ENCODE assay signal across 8 mouse cellular contexts in genomic region chr2:34771368-34772226, GRCm38 (mm10). TPM values are rescaled to one million over a fixed set of nuclear protein-coding genes. Genes with fewer than 3 reads are reported as not detected.
DNase-seq lines count a peak whose midpoint lies in the region; ATAC-seq and TF ChIP-seq lines count a peak whose summit lies in the region.

Hspa5 (plus strand) TSS chr2:34771970.

- peak; percentile 100 for DNase-seq in 3T3-L1 (ENCODE audit: low read depth, low spot score)
- DNase-seq in adrenal gland, postnatal 4 days (ENCODE audit: low spot score in 2 of 2), result peak; percentile 93 to 99
- DNase-seq in embryonic facial prominence, embryonic 14.5 days (ENCODE audit: low spot score), result peak; percentile 100
- DNase-seq in heart, adult 2 months, result peak; percentile 98 to 100
- peak; percentile 100 for DNase-seq in kidney, adult 8-10 months
- DNase-seq in spleen, postnatal 10 days (ENCODE audit: low spot score in 2 of 2), result peak; percentile 97 to 99

- H3K9ac ChIP-seq in embryonic facial prominence, embryonic 14.5 days (ENCODE audit: low read depth, low read length), result peak within 1 kb of the TSS; percentile 92
- peak within 1 kb of the TSS; percentile 93 for H3K9ac ChIP-seq in heart, adult 2 months (ENCODE audit: low read depth, low read length)
- peak within 1 kb of the TSS; percentile 98 for H3K9ac ChIP-seq in limb, embryonic 13.5 days
- peak within 1 kb of the TSS; percentile 94 for H3K9ac ChIP-seq in midbrain, embryonic 16.5 days (ENCODE audit: low read depth, low read length)

- H3K4me3 ChIP-seq in embryonic facial prominence, embryonic 14.5 days (ENCODE audit: low read depth, low read length), result peak within 1 kb of the TSS; percentile 80
- peak within 1 kb of the TSS; percentile 96 for H3K4me3 ChIP-seq in heart, adult 2 months
- H3K4me3 ChIP-seq in limb, embryonic 13.5 days, result peak within 1 kb of the TSS; percentile 96
- peak within 1 kb of the TSS; percentile 98 for H3K4me3 ChIP-seq in midbrain, embryonic 16.5 days (ENCODE audit: low read depth, low read length)

- peaks cover 42% of the 10 kb centered on the region for H3K36me3 ChIP-seq in embryonic facial prominence, embryonic 14.5 days (ENCODE audit: control insufficient read depth, insufficient read depth, low read length)
- peaks cover 37% of the 10 kb centered on the region for H3K36me3 ChIP-seq in heart, adult 2 months (ENCODE audit: control insufficient read depth, insufficient read depth, low read length)
- H3K36me3 ChIP-seq in limb, embryonic 13.5 days, result peaks cover 36% of the 10 kb centered on the region
- H3K36me3 ChIP-seq in midbrain, embryonic 16.5 days (ENCODE audit: control insufficient read depth, insufficient read depth, low read length), result peaks cover 27% of the 10 kb centered on the region

- under 1% methylated on average over 38 of the region's 60 CpGs for WGBS in embryonic facial prominence, embryonic 14.5 days
- under 1% methylated on average over 60 of the region's 60 CpGs for WGBS in heart, adult 2 months
- WGBS in limb, embryonic 13.5 days, result under 1% methylated on average over 59 of the region's 60 CpGs
- WGBS in midbrain, embryonic 16.5 days, result under 1% methylated on average over 60 of the region's 60 CpGs

- no peak for TF ChIP-seq CTCF in heart, adult 2 months (IDR thresholded peaks at IDR 0.05)

- peak; percentile 98 for ATAC-seq in embryonic facial prominence, embryonic 14.5 days (ENCODE audit: low read depth)
- peak; percentile 99 for ATAC-seq in limb, embryonic 13.5 days (ENCODE audit: low FRiP score, low read depth)
- ATAC-seq in midbrain, embryonic 16.5 days, result peak; percentile 99

- peak; percentile 58 for TF ChIP-seq EP300 in heart, adult 2 months (IDR thresholded peaks at IDR 0.05; ENCODE audit: insufficient read depth, low read depth, low read length)

- peak within 1 kb of the TSS; percentile 72 for H3K4me2 ChIP-seq in embryonic facial prominence, embryonic 14.5 days (ENCODE audit: low read depth, low read length)
- peak within 1 kb of the TSS; percentile 74 for H3K4me2 ChIP-seq in limb, embryonic 13.5 days (replicated peaks)
- H3K4me2 ChIP-seq in midbrain, embryonic 16.5 days (ENCODE audit: low read length), result peak within 1 kb of the TSS; percentile 77

- H3K9me3 ChIP-seq in embryonic facial prominence, embryonic 14.5 days (ENCODE audit: control insufficient read depth, low read length), result no peaks in the 10 kb centered on the region
- no peaks in the 10 kb centered on the region for H3K9me3 ChIP-seq in limb, embryonic 13.5 days
- no peaks in the 10 kb centered on the region for H3K9me3 ChIP-seq in midbrain, embryonic 16.5 days (replicated peaks; ENCODE audit: control insufficient read depth, low read length, poor library complexity, severe bottlenecking)

- peak; percentile 100 for TF ChIP-seq POLR2A in heart, adult 2 months (IDR thresholded peaks at IDR 0.05; ENCODE audit: insufficient read depth, low read depth, low read length)

- peaks cover 5% of the 10 kb centered on the region for H3K79me2 ChIP-seq in heart, adult 2 months (replicated peaks; ENCODE audit: control insufficient read depth, insufficient read depth, low read length)

- intact Hi-C loops in heart, adult 2 months (cut with DNase I), result loop anchor here (1.0 to 10.0 kb wide), 2 partner anchors 17 to 133 kb away; no protein-coding TSS in a partner anchor

- H3K27ac ChIP-seq in embryonic facial prominence, embryonic 14.5 days (replicated peaks; ENCODE audit: low read depth, low read length), result peak within 1 kb of the TSS; percentile 92
- peak within 1 kb of the TSS; percentile 95 for H3K27ac ChIP-seq in heart, adult 2 months
- H3K27ac ChIP-seq in limb, embryonic 13.5 days, result peak within 1 kb of the TSS; percentile 88
- peak within 1 kb of the TSS; percentile 89 for H3K27ac ChIP-seq in midbrain, embryonic 16.5 days (ENCODE audit: low read length)

- no peaks in the 10 kb centered on the region for H3K27me3 ChIP-seq in embryonic facial prominence, embryonic 14.5 days (replicated peaks; ENCODE audit: control insufficient read depth, insufficient read depth, low read length)
- no peaks in the 10 kb centered on the region for H3K27me3 ChIP-seq in heart, adult 2 months (ENCODE audit: control insufficient read depth, insufficient read depth, low read length)
- H3K27me3 ChIP-seq in limb, embryonic 13.5 days, result no peaks in the 10 kb centered on the region
- H3K27me3 ChIP-seq in midbrain, embryonic 16.5 days (ENCODE audit: control insufficient read depth, insufficient read depth, low read depth, low read length), result no peaks in the 10 kb centered on the region

- peaks cover 37% of the 10 kb centered on the region for H3K4me1 ChIP-seq in embryonic facial prominence, embryonic 14.5 days (ENCODE audit: control insufficient read depth, insufficient read depth, low read length)
- H3K4me1 ChIP-seq in heart, adult 2 months (ENCODE audit: control insufficient read depth, insufficient read depth, low read length), result peaks cover 13% of the 10 kb centered on the region
- peaks cover 42% of the 10 kb centered on the region for H3K4me1 ChIP-seq in limb, embryonic 13.5 days
- H3K4me1 ChIP-seq in midbrain, embryonic 16.5 days (ENCODE audit: control insufficient read depth, insufficient read depth, low read length), result peaks cover 41% of the 10 kb centered on the region

RNA-seq across cellular contexts. Expression of gene Hspa5, which starts in this region (rescaled TPM):
- total RNA-seq in adrenal gland, postnatal 4 days (2021), result 100 to 1,000 TPM; 449 to 473 TPM
- 906 and 942 TPM in 2 replicates for polyA plus RNA-seq in embryonic facial prominence, embryonic 14.5 days (2014; fragmentation: Nextera tagmentation; extraction: Ambion mirVana)
- total RNA-seq in heart, adult 2 months (2021), result 100 to 1,000 TPM; 752 to 818 TPM
- polyA plus RNA-seq in heart, adult 2 months (2012; rRNA removed), result 427 and 503 TPM in 2 replicates
- 842 and 937 TPM in 2 replicates for polyA plus RNA-seq in limb, embryonic 13.5 days (2015; fragmentation: Nextera tagmentation; extraction: Ambion mirVana)
- polyA plus RNA-seq in midbrain, embryonic 16.5 days (2015; fragmentation: Nextera tagmentation; extraction: Ambion mirVana), result 420 and 450 TPM in 2 replicates

Comparison
In these comparisons a context has a peak if more than half of its experiments do, and no peak if none do; other contexts are left out.
1. Peak in every context shown above with its lines: DNase-seq, ATAC-seq, H3K4me3 ChIP-seq and H3K27ac ChIP-seq.